Mouse (Mus musculus) heart, postnatal 0 days (tissue): Measurements from ENCODE around the gene Map2.

ENCODE experiments used
- CTCF ChIP-seq: IDR thresholded peaks from 2 replicates; pipeline ENCODE4 v1.5.1; 2016; ENCODE audit warnings: antibody characterized with exemption, control low read depth, low read depth
- EP300 ChIP-seq: IDR thresholded peaks from 2 replicates; pipeline ENCODE4 v1.6.1; 2016; ENCODE audit warnings: antibody characterized with exemption, low read depth

GRCm38 (mm10) chr1:66187016-66187681 lies 12.1 kb downstream of the Map2 start:
- no peak for TF ChIP-seq CTCF
- no peak for TF ChIP-seq EP300
